Mouse (Mus musculus) olfactory bulb, adult 2 months (tissue): ENCODE measurements at regions not wholly inside any gene's neighbourhood (a gene's known extent, or its start where the extent isn't known, plus 50 kb on each side); places are given as distances from the start of the nearest gene placed in this dataset.

ENCODE experiments used
- H3K27ac ChIP-seq: fragments of 200-500 bp; 2 replicates; pipeline ENCODE4 v1.5.1; 2012; ENCODE audit warnings: low read depth, low read length; ENCODE audit not compliant: insufficient read depth
- H3K4me1 ChIP-seq: fragments of 200-500 bp; 2 replicates; pipeline ENCODE4 v1.6.1; 2012; ENCODE audit warnings: low read length; ENCODE audit not compliant: control insufficient read depth, insufficient read depth
- H3K4me3 ChIP-seq: fragments of 200-500 bp; 2 replicates; pipeline ENCODE4 v1.5.1; 2012; ENCODE audit warnings: mild to moderate bottlenecking, low read depth, low read length, moderate library complexity; ENCODE audit not compliant: insufficient read depth
- CTCF ChIP-seq: fragments of 200-500 bp; IDR thresholded peaks from 2 replicates; pipeline ENCODE4 v1.5.1; 2012; ENCODE audit warnings: low read depth, mild to moderate bottlenecking, low read length, moderate library complexity; ENCODE audit not compliant: insufficient read depth
- POLR2A ChIP-seq: fragments of 200-500 bp; IDR thresholded peaks from 2 replicates; pipeline ENCODE4 v1.6.1; 2012; ENCODE audit warnings: mild to moderate bottlenecking, low read depth, low read length, moderate library complexity; ENCODE audit not compliant: insufficient read depth
- WGBS: fragments of 180-500 bp; shearing (Covaris S2); methylation state at CpG from one replicate; pipeline ENCODE4 v1.1.7; 2018; 5-methylcytosine and 5-hydroxymethylcytosine counted together

GRCm38 (mm10) chr12:59834809-59835208, 615.3 kb upstream of the Fbxo33 start:
- 66% methylated on average over 2 of the region's 2 CpGs for WGBS
- Histone ChIP-seq H3K4me3 (no peak overlapping the region), H3K4me1 (no peaks in the 10 kb centered on the region), H3K27ac (no peak overlapping the region)
- no peak for TF ChIP-seq CTCF
- no peak for TF ChIP-seq POLR2A

- Histone ChIP-seq H3K27ac (no peak overlapping the region), H3K4me1 (no peaks in the 10 kb centered on the region), H3K4me3 (no peak overlapping the region)
- 26% methylated on average over 3 of the region's 3 CpGs for WGBS
- TF ChIP-seq POLR2A = no peak
- TF ChIP-seq CTCF = no peak
Measured at GRCm38 (mm10) chr12:59822918-59823317, 603.4 kb upstream of the Fbxo33 start.

- Histone ChIP-seq H3K4me1 (no peaks in the 10 kb centered on the region), H3K27ac (no peak overlapping the region), H3K4me3 (no peak overlapping the region)
- 51% methylated on average over 2 of the region's 2 CpGs for WGBS
- TF ChIP-seq POLR2A = no peak
- TF ChIP-seq CTCF = no peak
Measured at GRCm38 (mm10) chr12:59822435-59822834, 602.9 kb upstream of the Fbxo33 start.

GRCm38 (mm10) chr12:59821698-59822097, 602.2 kb upstream of the Fbxo33 start:
- no peak overlapping the region for H3K27ac ChIP-seq
- H3K4me3 ChIP-seq = no peak overlapping the region
- H3K4me1 ChIP-seq = no peaks in the 10 kb centered on the region
- WGBS = 80% methylated on average over 2 of the region's 2 CpGs
- TF ChIP-seq POLR2A (no peak), CTCF (no peak)

GRCm38 (mm10) chr12:59815965-59816364, 596.4 kb upstream of the Fbxo33 start:
- TF ChIP-seq CTCF = no peak

GRCm38 (mm10) chr12:59814356-59814755, 594.8 kb upstream of the Fbxo33 start:
- H3K4me1 ChIP-seq = peaks cover 3% of the 10 kb centered on the region; the same call in 1 of the 2 replicates
- H3K27ac ChIP-seq = peak overlapping the region; percentile 26; the same call in 1 of the 2 replicates
- WGBS = 64% methylated on average over 13 of the region's 13 CpGs
- TF ChIP-seq POLR2A = no peak
- H3K4me3 ChIP-seq = no peak overlapping the region

More at GRCm38 (mm10) chr12:59815965-59816364, 596.4 kb upstream of the Fbxo33 start:
- H3K27ac ChIP-seq = no peak overlapping the region
- H3K4me3 ChIP-seq = no peak overlapping the region
- peaks cover 3% of the 10 kb centered on the region; the same call in 1 of the 2 replicates for H3K4me1 ChIP-seq
- WGBS = 81% methylated on average over 4 of the region's 4 CpGs

- Histone ChIP-seq H3K27ac (no peak overlapping the region), H3K4me1 (peaks cover under 1% of the 10 kb centered on the region; the same call in 1 of the 2 replicates), H3K4me3 (no peak overlapping the region)
- WGBS = 56% methylated on average over 2 of the region's 2 CpGs
- TF ChIP-seq POLR2A = no peak
- no peak for TF ChIP-seq CTCF
Measured at GRCm38 (mm10) chr12:59809224-59809623, 589.7 kb upstream of the Fbxo33 start.

- 39% methylated on average over 3 of the region's 3 CpGs for WGBS
- TF ChIP-seq POLR2A = no peak
- no peak for TF ChIP-seq CTCF
- Histone ChIP-seq H3K27ac (no peak overlapping the region), H3K4me1 (no peaks in the 10 kb centered on the region), H3K4me3 (no peak overlapping the region)
Measured at GRCm38 (mm10) chr12:59798051-59798450, 578.5 kb upstream of the Fbxo33 start.

GRCm38 (mm10) chr12:59791473-59791872, 571.9 kb upstream of the Fbxo33 start:
- Histone ChIP-seq H3K27ac (no peak overlapping the region), H3K4me3 (no peak overlapping the region), H3K4me1 (no peaks in the 10 kb centered on the region)
- TF ChIP-seq POLR2A (no peak), CTCF (no peak)
- WGBS = 60% methylated on average over 4 of the region's 4 CpGs

- WGBS = 44% methylated on average over 4 of the region's 4 CpGs
- H3K4me1 ChIP-seq = no peaks in the 10 kb centered on the region
- TF ChIP-seq CTCF = no peak
- TF ChIP-seq POLR2A = no peak
Measured at GRCm38 (mm10) chr12:59786831-59787230, 567.3 kb upstream of the Fbxo33 start.

More at GRCm38 (mm10) chr12:59786831-59787230, 567.3 kb upstream of the Fbxo33 start:
- Histone ChIP-seq H3K27ac (no peak overlapping the region), H3K4me3 (no peak overlapping the region)
